Mouse (Mus musculus): ENCODE measurements around the gene Ttc9. TPM values are rescaled to one million over a fixed set of nuclear protein-coding genes. Genes with fewer than 3 reads are reported as not detected.

The Ttc9 gene
- polyA plus RNA-seq, 1 experiment from 2014 or later: 1.2 TPM

- no peak overlapping the region for H3K9ac ChIP-seq (ENCODE audit: low read depth, low read length)
- no peaks in the 10 kb centered on the region for H3K4me1 ChIP-seq (replicated peaks; ENCODE audit: control insufficient read depth, insufficient read depth, low read length)
- no peaks in the 10 kb centered on the region for H3K27me3 ChIP-seq (replicated peaks; ENCODE audit: control insufficient read depth, insufficient read depth, low read length)
- no peak overlapping the region for H3K4me2 ChIP-seq (replicated peaks; ENCODE audit: low read depth)
- no peak overlapping the region for H3K4me3 ChIP-seq (ENCODE audit: low read depth, low read length)
- ATAC-seq: no peak
- H3K9me3 ChIP-seq (ENCODE audit: control insufficient read depth): no peaks in the 10 kb centered on the region
- TF ChIP-seq CTCF (IDR thresholded peaks at IDR 0.05; ENCODE audit: low read depth): no peak
- WGBS: 82% methylated on average over 6 of the region's 6 CpGs
- H3K36me3 ChIP-seq (ENCODE audit: control insufficient read depth, insufficient read depth): no peaks in the 10 kb centered on the region
- H3K27ac ChIP-seq (ENCODE audit: low read depth, low read length): no peak overlapping the region
Measured at GRCm38 (mm10) chr12:81615807-81616206, 15.2 kb upstream of the Ttc9 start.

GRCm38 (mm10) chr12:81616980-81617379 is 14.1 kb upstream of the Ttc9 start:
- 39% methylated on average over 7 of the region's 7 CpGs for WGBS
- Histone ChIP-seq H3K36me3 (ENCODE audit: control insufficient read depth, insufficient read depth) (no peaks in the 10 kb centered on the region), H3K4me2 (replicated peaks; ENCODE audit: low read depth) (no peak overlapping the region), H3K4me3 (ENCODE audit: low read depth, low read length) (no peak overlapping the region), H3K27me3 (replicated peaks; ENCODE audit: control insufficient read depth, insufficient read depth, low read length) (no peaks in the 10 kb centered on the region), H3K9ac (ENCODE audit: low read depth, low read length) (no peak overlapping the region), H3K27ac (ENCODE audit: low read depth, low read length) (no peak overlapping the region), H3K4me1 (replicated peaks; ENCODE audit: control insufficient read depth, insufficient read depth, low read length) (no peaks in the 10 kb centered on the region), H3K9me3 (ENCODE audit: control insufficient read depth) (no peaks in the 10 kb centered on the region)
- TF ChIP-seq CTCF (IDR thresholded peaks at IDR 0.05; ENCODE audit: low read depth): no peak
- ATAC-seq: no peak

- Histone ChIP-seq H3K36me3 (ENCODE audit: control insufficient read depth, insufficient read depth) (no peaks in the 10 kb centered on the region), H3K27ac (ENCODE audit: low read depth, low read length) (no peak overlapping the region), H3K9me3 (ENCODE audit: control insufficient read depth) (no peaks in the 10 kb centered on the region), H3K4me1 (replicated peaks; ENCODE audit: control insufficient read depth, insufficient read depth, low read length) (no peaks in the 10 kb centered on the region), H3K4me3 (ENCODE audit: low read depth, low read length) (no peak overlapping the region), H3K4me2 (replicated peaks; ENCODE audit: low read depth) (no peak overlapping the region), H3K9ac (ENCODE audit: low read depth, low read length) (no peak overlapping the region), H3K27me3 (replicated peaks; ENCODE audit: control insufficient read depth, insufficient read depth, low read length) (no peaks in the 10 kb centered on the region)
- peak; percentile 87 for TF ChIP-seq CTCF (IDR thresholded peaks at IDR 0.05; ENCODE audit: low read depth)
- no peak for ATAC-seq
- 11% methylated on average over 5 of the region's 5 CpGs for WGBS
Measured at GRCm38 (mm10) chr12:81619302-81619701, 11.7 kb upstream of the Ttc9 start.

GRCm38 (mm10) chr12:81623377-81623776 is 7.7 kb upstream of the Ttc9 start:
- WGBS: 61% methylated on average over 4 of the region's 4 CpGs
- no peak for ATAC-seq

GRCm38 (mm10) chr12:81626226-81626861 is 4.7 kb upstream of the Ttc9 start:
- H3K4me3 ChIP-seq (ENCODE audit: low read depth, low read length): no peak overlapping the region
- no peaks in the 10 kb centered on the region for H3K36me3 ChIP-seq (ENCODE audit: control insufficient read depth, insufficient read depth)
- WGBS: 76% methylated on average over 12 of the region's 12 CpGs
- ATAC-seq: no peak
- H3K27ac ChIP-seq (ENCODE audit: low read depth, low read length): no peak overlapping the region
- H3K27me3 ChIP-seq (replicated peaks; ENCODE audit: control insufficient read depth, insufficient read depth, low read length): peaks cover 25% of the 10 kb centered on the region
- H3K4me1 ChIP-seq (replicated peaks; ENCODE audit: control insufficient read depth, insufficient read depth, low read length): no peaks in the 10 kb centered on the region
- TF ChIP-seq CTCF (IDR thresholded peaks at IDR 0.05; ENCODE audit: low read depth): no peak
- no peak overlapping the region for H3K9ac ChIP-seq (ENCODE audit: low read depth, low read length)
- no peaks in the 10 kb centered on the region for H3K9me3 ChIP-seq (ENCODE audit: control insufficient read depth)
- no peak overlapping the region for H3K4me2 ChIP-seq (replicated peaks; ENCODE audit: low read depth)

More at GRCm38 (mm10) chr12:81623377-81623776, 7.7 kb upstream of the Ttc9 start:
- Histone ChIP-seq H3K9me3 (ENCODE audit: control insufficient read depth) (no peaks in the 10 kb centered on the region), H3K27me3 (replicated peaks; ENCODE audit: control insufficient read depth, insufficient read depth, low read length) (0 out of 2 replicates have a peak, but pooled peaks cover 5% of the 10 kb centered on the region), H3K27ac (ENCODE audit: low read depth, low read length) (no peak overlapping the region), H3K36me3 (ENCODE audit: control insufficient read depth, insufficient read depth) (no peaks in the 10 kb centered on the region), H3K4me1 (replicated peaks; ENCODE audit: control insufficient read depth, insufficient read depth, low read length) (no peaks in the 10 kb centered on the region), H3K4me3 (ENCODE audit: low read depth, low read length) (no peak overlapping the region), H3K9ac (ENCODE audit: low read depth, low read length) (no peak overlapping the region), H3K4me2 (replicated peaks; ENCODE audit: low read depth) (no peak overlapping the region)
- TF ChIP-seq CTCF (IDR thresholded peaks at IDR 0.05; ENCODE audit: low read depth): no peak

GRCm38 (mm10) chr12:81627426-81627825 is 3.6 kb upstream of the Ttc9 start:
- WGBS: 65% methylated on average over 6 of the region's 6 CpGs
- no peak for TF ChIP-seq CTCF (IDR thresholded peaks at IDR 0.05; ENCODE audit: low read depth)
- Histone ChIP-seq H3K27ac (ENCODE audit: low read depth, low read length) (no peak overlapping the region), H3K9me3 (ENCODE audit: control insufficient read depth) (no peaks in the 10 kb centered on the region), H3K27me3 (replicated peaks; ENCODE audit: control insufficient read depth, insufficient read depth, low read length) (peaks cover 30% of the 10 kb centered on the region), H3K4me2 (replicated peaks; ENCODE audit: low read depth) (no peak overlapping the region), H3K4me1 (replicated peaks; ENCODE audit: control insufficient read depth, insufficient read depth, low read length) (no peaks in the 10 kb centered on the region), H3K4me3 (ENCODE audit: low read depth, low read length) (no peak overlapping the region), H3K9ac (ENCODE audit: low read depth, low read length) (no peak overlapping the region), H3K36me3 (ENCODE audit: control insufficient read depth, insufficient read depth) (no peaks in the 10 kb centered on the region)
- no peak for ATAC-seq

Data from intestine, postnatal 0 days (tissue).